Mouse (Mus musculus) limb, embryonic 14.5 days (tissue): ENCODE data around the gene Zkscan7. TPM values are rescaled to one million over a fixed set of nuclear protein-coding genes. Genes with fewer than 3 reads are reported as not detected.

Source experiments
- ATAC-seq: fragments of 200-750 bp; cut with Nextera tagmentation; 2 replicates; pipeline ENCODE4 v1.8.0; 2017; ENCODE audit warnings: low read depth, moderate number of reproducible peaks, moderate TSS enrichment; ENCODE audit not compliant: low FRiP score
- DNase-seq: peaks from one replicate; pipeline ENCODE4 v3.0.0-alpha.2; 2015; ENCODE audit warnings: low spot score
- H3K27ac ChIP-seq: fragments of 300-500 bp; sonication (generic); replicated peaks from 2 replicates; pipeline ENCODE4 v1.5.1; 2014; ENCODE audit warnings: low read depth, mild to moderate bottlenecking, low read length, moderate library complexity, mixed read lengths
- H3K27me3 ChIP-seq: fragments of 300-500 bp; sonication (generic); 2 replicates; pipeline ENCODE4 v1.6.1; 2014; ENCODE audit warnings: low read length, mixed read lengths; ENCODE audit not compliant: control insufficient read depth, insufficient read depth
- H3K36me3 ChIP-seq: fragments of 300-500 bp; sonication (generic); 2 replicates; pipeline ENCODE4 v1.6.1; 2014; ENCODE audit warnings: mild to moderate bottlenecking, low read length, moderate library complexity, mixed read lengths; ENCODE audit not compliant: control insufficient read depth, insufficient read depth
- H3K4me1 ChIP-seq: fragments of 300-500 bp; sonication (generic); 2 replicates; pipeline ENCODE4 v1.6.1; 2014; ENCODE audit warnings: antibody characterized with exemption, low read length, mixed read lengths; ENCODE audit not compliant: control insufficient read depth, insufficient read depth
- H3K4me2 ChIP-seq: fragments of 300-500 bp; sonication (generic); replicated peaks from 2 replicates; pipeline ENCODE4 v1.6.1; 2014; ENCODE audit warnings: low read depth, mild to moderate bottlenecking, low read length, moderate library complexity; ENCODE audit not compliant: severe bottlenecking
- H3K4me3 ChIP-seq: fragments of 300-500 bp; sonication (generic); replicated peaks from 2 replicates; pipeline ENCODE4 v1.5.1; 2014; ENCODE audit warnings: low read length
- H3K9ac ChIP-seq: fragments of 300-500 bp; sonication (generic); 2 replicates; pipeline ENCODE4 v1.6.1; 2014; ENCODE audit warnings: mild to moderate bottlenecking, low read depth, low read length, moderate library complexity; ENCODE audit not compliant: severe bottlenecking
- H3K9me3 ChIP-seq: fragments of 300-500 bp; sonication (generic); 2 replicates; pipeline ENCODE4 v1.6.1; 2016; ENCODE audit warnings: low read length; ENCODE audit not compliant: control insufficient read depth
- POLR2A ChIP-seq: fragments of 200-500 bp; IDR thresholded peaks from 2 replicates; pipeline ENCODE4 v1.8.0; 2012; ENCODE audit warnings: inconsistent platforms, mild to moderate bottlenecking, moderate library complexity, borderline replicate concordance; ENCODE audit not compliant: insufficient read depth, insufficient read length; ENCODE audit errors: extremely low read depth
- WGBS: fragments of 180-500 bp; shearing (Covaris S2); extraction: QIAGEN DNeasy Blood & Tissue Kit; methylation state at CpG from one replicate; pipeline ENCODE4 v1.1.7; 2014; 5-methylcytosine and 5-hydroxymethylcytosine counted together
- polyA plus RNA-seq, 2 experiments: library from polyadenylated mRNA; depleted of rRNA in 1 of 2; stranded (reverse) in 1 of 2; unstranded in 1 of 2; fragments of >200 nt; fragmentation: Nextera tagmentation in 1 of 2; extraction: Ambion mirVana in 1 of 2; gene quantifications; 2 replicates each; pipeline versions ENCODE4 v1.2.1 to v1.2.3; 2012 to 2014

Zkscan7 gene
- polyA plus RNA-seq (2012; rRNA removed) (9.1 and 9.3 TPM in 2 replicates), polyA plus RNA-seq (2014; fragmentation: Nextera tagmentation; extraction: Ambion mirVana) (2.6 and 3.2 TPM in 2 replicates)

DNA sequence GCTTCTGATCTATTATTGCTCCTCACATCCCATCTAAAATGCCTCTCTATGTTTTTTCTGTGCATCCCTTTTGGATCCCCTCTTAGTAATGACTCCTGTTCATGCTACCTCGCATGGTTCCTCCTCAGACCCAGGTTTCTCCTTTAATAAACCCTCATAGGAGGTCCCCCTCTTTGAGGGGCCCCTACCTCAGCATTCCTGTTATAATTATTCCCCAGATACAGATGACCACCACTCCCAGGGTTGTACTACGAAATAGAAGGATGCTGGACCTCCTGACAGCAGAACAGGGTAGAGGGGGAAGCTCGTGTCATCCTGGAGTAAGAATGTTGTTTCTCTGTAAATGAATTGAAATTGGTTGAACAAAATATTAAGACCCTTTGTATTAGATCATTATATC, at the start of gene Zkscan7:
TSS of gene Zkscan7 (plus strand) at position 301 of the 400 bp plus-strand sequence.
- no peak within 1 kb of the TSS for H3K27ac ChIP-seq
- H3K9ac ChIP-seq, result 0 out of 2 replicates have a peak within 1 kb of the TSS, but pooled peaks have one; percentile 86
- no peaks in the 10 kb centered on the region for H3K36me3 ChIP-seq
- TF ChIP-seq POLR2A, result no peak
- ATAC-seq (no peak), DNase-seq (no peak)
- no peaks in the 10 kb centered on the region for H3K27me3 ChIP-seq
- H3K4me2 ChIP-seq, result peak within 1 kb of the TSS; percentile 79
- peaks cover 10% of the 10 kb centered on the region for H3K4me1 ChIP-seq
- 85% methylated on average over 3 of the region's 3 CpGs for WGBS
- peaks cover 9% of the 10 kb centered on the region; the same call in 1 of the 2 replicates for H3K9me3 ChIP-seq
- H3K4me3 ChIP-seq, result peak within 1 kb of the TSS; percentile 80

GRCm38 (mm10) chr9:122836126-122836525, 49.4 kb upstream of the Zkscan7 start:
- Histone ChIP-seq H3K36me3 (peaks cover 17% of the 10 kb centered on the region), H3K9me3 (no peaks in the 10 kb centered on the region), H3K9ac (no peak overlapping the region; the same call in 1 of the 2 replicates), H3K27me3 (no peaks in the 10 kb centered on the region), H3K27ac (peak overlapping the region; percentile 79), H3K4me2 (peak overlapping the region; percentile 22; the same call in 1 of the 2 replicates), H3K4me1 (peaks cover 23% of the 10 kb centered on the region), H3K4me3 (no peak overlapping the region)
- ATAC-seq (peak; percentile 10; the same call in 1 of the 2 replicates), DNase-seq (peak; percentile 9)
- no peak for TF ChIP-seq POLR2A
- 35% methylated on average over 9 of the region's 9 CpGs for WGBS

DNA sequence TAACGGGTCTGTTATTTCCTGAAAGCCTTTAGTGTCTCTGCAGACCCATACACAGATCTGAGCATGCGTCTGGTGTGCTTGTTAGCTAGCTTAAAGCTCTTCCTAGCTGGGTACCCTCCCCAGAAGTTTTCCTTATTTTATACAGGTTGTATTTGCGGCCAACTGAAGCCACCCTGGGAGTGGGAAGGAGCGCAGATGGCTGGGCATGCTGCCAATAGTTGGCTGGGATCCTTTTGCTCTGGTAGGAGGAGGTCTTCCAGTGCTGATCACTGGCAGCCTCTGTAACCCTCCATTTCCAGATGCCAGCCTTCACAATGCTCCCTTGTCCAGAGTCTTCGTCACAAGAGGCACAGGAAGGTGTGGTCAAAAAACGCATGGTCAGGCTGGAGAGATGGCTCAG, 48.7 kb upstream of the Zkscan7 start:
- ATAC-seq, result peak; percentile 87
- peaks cover 23% of the 10 kb centered on the region for H3K4me1 ChIP-seq
- DNase-seq, result peak; percentile 92
- TF ChIP-seq POLR2A, result no peak
- H3K4me3 ChIP-seq, result no peak overlapping the region
- peak overlapping the region; percentile 79 for H3K27ac ChIP-seq
- H3K36me3 ChIP-seq, result peaks cover 14% of the 10 kb centered on the region
- no peaks in the 10 kb centered on the region for H3K27me3 ChIP-seq
- H3K4me2 ChIP-seq, result peak overlapping the region; percentile 22; the same call in 1 of the 2 replicates
- H3K9me3 ChIP-seq, result no peaks in the 10 kb centered on the region
- 14% methylated on average over 6 of the region's 6 CpGs for WGBS
- H3K9ac ChIP-seq, result no peak overlapping the region

GRCm38 (mm10) chr9:122837216-122837615, 48.3 kb upstream of the Zkscan7 start:
- peaks cover 23% of the 10 kb centered on the region for H3K4me1 ChIP-seq
- H3K9me3 ChIP-seq, result no peaks in the 10 kb centered on the region
- H3K27ac ChIP-seq, result peak overlapping the region; percentile 79
- DNase-seq (no peak), ATAC-seq (no peak)
- TF ChIP-seq POLR2A, result no peak
- H3K4me3 ChIP-seq, result no peak overlapping the region
- H3K27me3 ChIP-seq, result no peaks in the 10 kb centered on the region
- 65% methylated on average over 4 of the region's 4 CpGs for WGBS
- H3K4me2 ChIP-seq, result peak overlapping the region; percentile 22; the same call in 1 of the 2 replicates
- H3K36me3 ChIP-seq, result peaks cover 13% of the 10 kb centered on the region
- no peak overlapping the region for H3K9ac ChIP-seq

DNA sequence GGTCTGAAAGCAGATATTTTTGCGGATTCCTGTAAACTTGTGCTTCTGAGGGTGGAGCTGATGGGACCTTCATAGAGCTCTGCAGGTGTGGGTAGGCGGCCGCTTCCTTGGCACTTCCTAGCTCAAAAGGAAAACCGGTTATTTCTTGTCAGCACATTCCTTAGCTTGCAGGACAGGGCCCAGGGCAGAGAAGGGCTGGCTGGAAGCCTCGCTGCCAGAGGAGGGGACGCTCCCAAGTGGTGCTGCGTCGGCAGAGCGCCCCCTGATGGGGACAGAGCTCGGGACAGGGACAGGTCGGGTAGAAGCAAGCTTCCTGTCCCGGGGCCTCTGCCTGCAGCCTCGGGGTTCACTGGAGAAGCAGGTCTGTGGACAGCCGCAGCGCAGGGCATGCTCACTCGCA, 47.8 kb upstream of the Zkscan7 start:
- no peak overlapping the region for H3K9ac ChIP-seq
- no peak for TF ChIP-seq POLR2A
- no peaks in the 10 kb centered on the region for H3K9me3 ChIP-seq
- no peaks in the 10 kb centered on the region for H3K27me3 ChIP-seq
- H3K4me1 ChIP-seq, result peaks cover 23% of the 10 kb centered on the region
- H3K4me2 ChIP-seq, result no peak overlapping the region; the same call in 1 of the 2 replicates
- 23% methylated on average over 15 of the region's 16 CpGs for WGBS
- DNase-seq (peak; percentile 22), ATAC-seq (0 out of 2 replicates have a peak, but pooled peaks have one; percentile 13)
- peak overlapping the region; percentile 79 for H3K27ac ChIP-seq
- no peak overlapping the region for H3K4me3 ChIP-seq
- H3K36me3 ChIP-seq, result peaks cover 11% of the 10 kb centered on the region
